Mouse (Mus musculus): ENCODE data around the gene Gm30737.
"Not testable (repeated sequence)": the region's sequence is repeated elsewhere in the genome, so short reads cannot be mapped to it uniquely, and the experiment has no call there.

The Gm30737 gene

DNA sequence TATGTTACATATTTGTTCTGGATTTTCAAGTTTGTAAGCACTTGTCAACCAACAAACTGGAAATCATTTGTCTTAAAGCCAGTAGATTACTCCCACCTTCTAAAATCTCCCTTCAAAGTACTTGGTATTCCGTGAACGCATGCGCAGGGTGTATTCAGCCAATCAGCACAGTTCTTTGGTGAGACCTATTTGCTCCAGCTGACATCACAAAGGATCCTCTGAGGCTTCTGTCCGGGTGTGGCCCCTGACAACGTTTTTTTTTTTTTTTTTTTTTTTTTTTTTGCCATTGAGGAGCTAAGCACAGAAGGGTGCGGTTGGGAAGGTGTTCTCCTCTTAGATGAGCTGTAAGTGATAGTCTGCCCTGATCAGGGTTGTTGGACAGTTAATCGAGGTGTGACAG is at the start of gene Gm30737:
Gene Gm30737 (plus strand): TSS at position 301 of the 400 bp plus-strand sequence.
- not testable (repeated sequence) for DNase-seq (ENCODE audit: low spot score)

Measured in urinary bladder, postnatal 14 days (tissue).